Mouse (Mus musculus): ENCODE measurements around the gene Ncl. TPM values are rescaled to one million over a fixed set of nuclear protein-coding genes. Genes with fewer than 3 reads are reported as not detected.

The Ncl gene
- polyA plus RNA-seq, 1 experiment from 2014 or later: 410 TPM

GRCm38 (mm10) chr1:86397621-86398020 lies 38.4 kb upstream of the Ncl start:
- H3K36me3 ChIP-seq (ENCODE audit: control insufficient read depth, insufficient read depth, low read length): no peaks in the 10 kb centered on the region
- no peak for ATAC-seq (replicated peaks; ENCODE audit: low FRiP score)
- no peaks in the 10 kb centered on the region for H3K27me3 ChIP-seq (ENCODE audit: control insufficient read depth, insufficient read depth, low read length)
- H3K4me2 ChIP-seq (ENCODE audit: low read depth, low read length, severe bottlenecking): no peak overlapping the region
- H3K27ac ChIP-seq (ENCODE audit: low read depth, low read length): no peak overlapping the region
- H3K4me3 ChIP-seq (ENCODE audit: low read depth, low read length): no peak overlapping the region
- no peaks in the 10 kb centered on the region for H3K4me1 ChIP-seq (replicated peaks; ENCODE audit: control insufficient read depth, insufficient read depth, low read length)
- no peak overlapping the region for H3K9ac ChIP-seq (ENCODE audit: low read length)
- no peaks in the 10 kb centered on the region for H3K9me3 ChIP-seq (ENCODE audit: control insufficient read depth, low read length)
- 85% methylated on average over 8 of the region's 8 CpGs for WGBS
- DNase-seq (ENCODE audit: low spot score): no peak

GRCm38 (mm10) chr1:86395897-86396296 lies 36.7 kb upstream of the Ncl start:
- Histone ChIP-seq H3K9me3 (ENCODE audit: control insufficient read depth, low read length) (no peaks in the 10 kb centered on the region), H3K4me2 (ENCODE audit: low read depth, low read length, severe bottlenecking) (no peak overlapping the region), H3K27ac (ENCODE audit: low read depth, low read length) (no peak overlapping the region), H3K9ac (ENCODE audit: low read length) (no peak overlapping the region), H3K4me1 (replicated peaks; ENCODE audit: control insufficient read depth, insufficient read depth, low read length) (no peaks in the 10 kb centered on the region), H3K4me3 (ENCODE audit: low read depth, low read length) (no peak overlapping the region), H3K36me3 (ENCODE audit: control insufficient read depth, insufficient read depth, low read length) (no peaks in the 10 kb centered on the region), H3K27me3 (ENCODE audit: control insufficient read depth, insufficient read depth, low read length) (no peaks in the 10 kb centered on the region)
- DNase-seq (ENCODE audit: low spot score) (no peak), ATAC-seq (replicated peaks; ENCODE audit: low FRiP score) (no peak)
- 76% methylated on average over 7 of the region's 7 CpGs for WGBS

GRCm38 (mm10) chr1:86394246-86394645 lies 35.0 kb upstream of the Ncl start:
- Histone ChIP-seq H3K4me2 (ENCODE audit: low read depth, low read length, severe bottlenecking) (no peak overlapping the region), H3K27me3 (ENCODE audit: control insufficient read depth, insufficient read depth, low read length) (no peaks in the 10 kb centered on the region), H3K9me3 (ENCODE audit: control insufficient read depth, low read length) (no peaks in the 10 kb centered on the region), H3K9ac (ENCODE audit: low read length) (no peak overlapping the region), H3K4me1 (replicated peaks; ENCODE audit: control insufficient read depth, insufficient read depth, low read length) (no peaks in the 10 kb centered on the region), H3K4me3 (ENCODE audit: low read depth, low read length) (no peak overlapping the region), H3K36me3 (ENCODE audit: control insufficient read depth, insufficient read depth, low read length) (no peaks in the 10 kb centered on the region), H3K27ac (ENCODE audit: low read depth, low read length) (no peak overlapping the region)
- 90% methylated on average over 3 of the region's 3 CpGs for WGBS
- ATAC-seq (replicated peaks; ENCODE audit: low FRiP score): no peak
- no peak for DNase-seq (ENCODE audit: low spot score)

- Histone ChIP-seq H3K4me3 (ENCODE audit: low read depth, low read length) (no peak overlapping the region), H3K9me3 (ENCODE audit: control insufficient read depth, low read length) (no peaks in the 10 kb centered on the region), H3K9ac (ENCODE audit: low read length) (no peak overlapping the region), H3K27ac (ENCODE audit: low read depth, low read length) (no peak overlapping the region), H3K4me2 (ENCODE audit: low read depth, low read length, severe bottlenecking) (no peak overlapping the region), H3K36me3 (ENCODE audit: control insufficient read depth, insufficient read depth, low read length) (no peaks in the 10 kb centered on the region), H3K4me1 (replicated peaks; ENCODE audit: control insufficient read depth, insufficient read depth, low read length) (no peaks in the 10 kb centered on the region), H3K27me3 (ENCODE audit: control insufficient read depth, insufficient read depth, low read length) (no peaks in the 10 kb centered on the region)
- WGBS: 93% methylated on average over 3 of the region's 3 CpGs
- ATAC-seq (replicated peaks; ENCODE audit: low FRiP score) (no peak), DNase-seq (ENCODE audit: low spot score) (no peak)
Observed at GRCm38 (mm10) chr1:86393219-86393618, 34.0 kb upstream of the Ncl start.

- 80% methylated on average over 2 of the region's 2 CpGs for WGBS
- Histone ChIP-seq H3K27me3 (ENCODE audit: control insufficient read depth, insufficient read depth, low read length) (no peaks in the 10 kb centered on the region), H3K27ac (ENCODE audit: low read depth, low read length) (no peak overlapping the region), H3K36me3 (ENCODE audit: control insufficient read depth, insufficient read depth, low read length) (no peaks in the 10 kb centered on the region), H3K4me2 (ENCODE audit: low read depth, low read length, severe bottlenecking) (no peak overlapping the region), H3K9ac (ENCODE audit: low read length) (no peak overlapping the region), H3K9me3 (ENCODE audit: control insufficient read depth, low read length) (no peaks in the 10 kb centered on the region), H3K4me3 (ENCODE audit: low read depth, low read length) (no peak overlapping the region), H3K4me1 (replicated peaks; ENCODE audit: control insufficient read depth, insufficient read depth, low read length) (no peaks in the 10 kb centered on the region)
- DNase-seq (ENCODE audit: low spot score) (no peak), ATAC-seq (replicated peaks; ENCODE audit: low FRiP score) (no peak)
Observed at GRCm38 (mm10) chr1:86391425-86391824, 32.2 kb upstream of the Ncl start.

- no peaks in the 10 kb centered on the region for H3K36me3 ChIP-seq (ENCODE audit: control insufficient read depth, insufficient read depth, low read length)
- no peak overlapping the region for H3K4me2 ChIP-seq (ENCODE audit: low read depth, low read length, severe bottlenecking)
- H3K27me3 ChIP-seq (ENCODE audit: control insufficient read depth, insufficient read depth, low read length): no peaks in the 10 kb centered on the region
- H3K9me3 ChIP-seq (ENCODE audit: control insufficient read depth, low read length): no peaks in the 10 kb centered on the region
- H3K4me3 ChIP-seq (ENCODE audit: low read depth, low read length): no peak overlapping the region
- H3K9ac ChIP-seq (ENCODE audit: low read length): no peak overlapping the region
- WGBS: 4% methylated on average over 11 of the region's 11 CpGs
- H3K4me1 ChIP-seq (replicated peaks; ENCODE audit: control insufficient read depth, insufficient read depth, low read length): no peaks in the 10 kb centered on the region
- ATAC-seq (replicated peaks; ENCODE audit: low FRiP score) (0 out of 2 replicates have a peak, but pooled peaks have one; percentile 39), DNase-seq (ENCODE audit: low spot score) (peak; percentile 87)
- H3K27ac ChIP-seq (ENCODE audit: low read depth, low read length): no peak overlapping the region
Observed at GRCm38 (mm10) chr1:86389230-86389629, 30.0 kb upstream of the Ncl start.

- H3K4me3 ChIP-seq (ENCODE audit: low read depth, low read length): no peak overlapping the region
Observed at GRCm38 (mm10) chr1:86381027-86381426, 21.8 kb upstream of the Ncl start.

GRCm38 (mm10) chr1:86379161-86379569 lies 20.0 kb upstream of the Ncl start:
- DNase-seq (ENCODE audit: low spot score): no peak
- Histone ChIP-seq H3K9ac (ENCODE audit: low read length) (no peak overlapping the region), H3K4me2 (ENCODE audit: low read depth, low read length, severe bottlenecking) (no peak overlapping the region), H3K9me3 (ENCODE audit: control insufficient read depth, low read length) (no peaks in the 10 kb centered on the region), H3K27me3 (ENCODE audit: control insufficient read depth, insufficient read depth, low read length) (no peaks in the 10 kb centered on the region), H3K4me1 (replicated peaks; ENCODE audit: control insufficient read depth, insufficient read depth, low read length) (no peaks in the 10 kb centered on the region), H3K36me3 (ENCODE audit: control insufficient read depth, insufficient read depth, low read length) (no peaks in the 10 kb centered on the region), H3K4me3 (ENCODE audit: low read depth, low read length) (no peak overlapping the region), H3K27ac (ENCODE audit: low read depth, low read length) (no peak overlapping the region)
- ATAC-seq (replicated peaks; ENCODE audit: low FRiP score): no peak
- 84% methylated on average over 9 of the region's 9 CpGs for WGBS

More at GRCm38 (mm10) chr1:86381027-86381426, 21.8 kb upstream of the Ncl start:
- no peak; the same call in 1 of the 2 replicates for ATAC-seq (replicated peaks; ENCODE audit: low FRiP score)
- WGBS: 40% methylated on average over 13 of the region's 13 CpGs
- no peaks in the 10 kb centered on the region for H3K4me1 ChIP-seq (replicated peaks; ENCODE audit: control insufficient read depth, insufficient read depth, low read length)
- peak; percentile 75 for DNase-seq (ENCODE audit: low spot score)
- no peaks in the 10 kb centered on the region for H3K36me3 ChIP-seq (ENCODE audit: control insufficient read depth, insufficient read depth, low read length)
- no peak overlapping the region for H3K9ac ChIP-seq (ENCODE audit: low read length)
- no peaks in the 10 kb centered on the region for H3K9me3 ChIP-seq (ENCODE audit: control insufficient read depth, low read length)
- H3K27ac ChIP-seq (ENCODE audit: low read depth, low read length): no peak overlapping the region
- no peak overlapping the region for H3K4me2 ChIP-seq (ENCODE audit: low read depth, low read length, severe bottlenecking)
- no peaks in the 10 kb centered on the region for H3K27me3 ChIP-seq (ENCODE audit: control insufficient read depth, insufficient read depth, low read length)

GRCm38 (mm10) chr1:86378662-86379061 lies 19.5 kb upstream of the Ncl start:
- Histone ChIP-seq H3K4me2 (ENCODE audit: low read depth, low read length, severe bottlenecking) (no peak overlapping the region), H3K27ac (ENCODE audit: low read depth, low read length) (no peak overlapping the region), H3K36me3 (ENCODE audit: control insufficient read depth, insufficient read depth, low read length) (no peaks in the 10 kb centered on the region), H3K4me1 (replicated peaks; ENCODE audit: control insufficient read depth, insufficient read depth, low read length) (no peaks in the 10 kb centered on the region), H3K27me3 (ENCODE audit: control insufficient read depth, insufficient read depth, low read length) (no peaks in the 10 kb centered on the region), H3K9me3 (ENCODE audit: control insufficient read depth, low read length) (no peaks in the 10 kb centered on the region), H3K4me3 (ENCODE audit: low read depth, low read length) (no peak overlapping the region), H3K9ac (ENCODE audit: low read length) (no peak overlapping the region)
- ATAC-seq (replicated peaks; ENCODE audit: low FRiP score): no peak
- DNase-seq (ENCODE audit: low spot score): no peak
- WGBS: 78% methylated on average over 5 of the region's 6 CpGs
